Mouse (Mus musculus) right cerebral cortex, postnatal 36 days (tissue): ENCODE measurements at regions not wholly inside any gene's neighbourhood (a gene's known extent, or its start where the extent isn't known, plus 50 kb on each side); places are given as distances from the start of the nearest gene placed in this dataset.

Source experiments
- DNase-seq, 2 experiments: peaks; one replicate each; pipeline ENCODE4 v3.0.0; 2022; ENCODE audit warnings: low spot score in 2 of 2, mixed read lengths in 1 of 2

- DNase-seq: no peak
Observed at GRCm38 (mm10) chrX:42402335-42402605, 87.2 kb upstream of the Tex13c2 start.

DNA sequence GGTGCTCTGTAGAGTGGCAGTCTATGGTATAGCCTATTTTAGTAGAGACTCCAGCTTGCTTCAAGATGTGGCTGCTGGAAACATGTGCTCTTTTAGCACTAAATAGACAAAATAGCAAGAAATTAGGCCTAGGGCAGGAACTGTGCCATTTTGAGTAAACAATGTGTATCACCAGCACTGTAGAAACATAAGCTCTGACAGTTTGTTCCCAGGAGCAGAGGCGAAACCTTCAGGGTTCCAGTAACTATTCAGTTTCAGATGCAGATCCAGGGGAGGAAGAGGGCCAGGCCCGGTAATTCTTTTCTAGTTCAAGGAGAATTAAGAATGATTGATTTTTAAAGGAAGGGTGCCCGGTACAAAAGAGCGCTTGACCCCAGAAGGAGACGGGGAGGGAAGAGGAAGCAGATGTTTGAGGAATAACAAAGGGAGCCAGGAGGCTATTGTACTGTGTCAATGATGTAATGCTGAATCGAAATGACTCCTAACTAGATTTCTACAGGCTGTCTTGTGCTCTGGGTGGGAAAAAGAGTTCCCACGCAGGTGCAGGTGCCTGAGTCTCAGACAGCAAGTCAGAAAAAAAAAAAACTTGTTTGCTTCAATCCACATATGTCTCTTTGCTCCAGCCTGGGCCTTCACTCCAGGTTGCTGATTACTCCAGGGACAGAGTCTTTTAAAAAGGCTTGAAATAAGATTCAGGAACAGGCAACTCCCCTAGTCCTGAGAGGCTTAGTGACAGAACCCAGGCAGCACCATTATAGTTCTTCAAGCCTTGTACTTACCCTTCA lies 57.4 kb upstream of the Tex13c2 start:
- DNase-seq: no peak
